Mouse (Mus musculus) erythroblast, adult 5-6 weeks (primary cell): ENCODE results near the gene Ppp2r5d. TPM values are rescaled to one million over a fixed set of nuclear protein-coding genes. Genes with fewer than 3 reads are reported as not detected.

Source experiments
- ATAC-seq: replicated peaks from 2 replicates; pipeline ENCODE4 v1.8.0; 2016; ENCODE audit warnings: moderate number of reproducible peaks, mild to moderate bottlenecking, moderate TSS enrichment, inconsistent platforms; ENCODE audit not compliant: poor library complexity, low FRiP score, severe bottlenecking
- total RNA-seq, 2 experiments: library from RNA; stranded (forward) in 1 of 2; stranded (reverse) in 1 of 2; fragments of 150-400 nt in 1 of 2; fragments of 200-764, 138-1000 nt in 1 of 2; gene quantifications; 2 replicates each; pipeline versions ENCODE4 v1.2.3 to v1.2.4; 2015 to 2017; ENCODE audit warnings: low replicate concordance in 2 of 2

Ppp2r5d gene
- total RNA-seq, 2 experiments from 2014 or later: 5.4 to 10.9 TPM

DNA sequence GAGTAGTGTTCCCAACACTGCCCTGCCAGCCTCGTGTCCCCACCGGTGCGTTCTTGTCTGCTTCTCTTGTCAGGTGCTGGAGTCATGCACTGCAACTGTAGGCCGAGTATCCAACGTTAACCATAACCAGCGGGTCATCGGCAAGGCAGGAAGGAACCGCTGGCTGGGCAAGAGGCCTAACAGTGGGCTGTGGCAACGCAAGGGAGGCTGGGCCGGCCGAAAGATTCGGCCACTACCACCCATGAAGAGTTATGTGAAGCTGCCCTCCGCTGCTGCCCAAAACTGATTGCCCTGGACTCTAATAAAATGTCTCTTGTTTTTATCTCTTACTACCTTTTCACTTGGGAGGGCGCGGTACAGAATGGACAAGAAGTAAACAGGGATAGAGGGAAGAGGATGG, 55.1 kb downstream of the Ppp2r5d start:
- ATAC-seq: no peak

- ATAC-seq: no peak
Observed at GRCm38 (mm10) chr17:46648436-46648835, 56.5 kb downstream of the Ppp2r5d start.

DNA sequence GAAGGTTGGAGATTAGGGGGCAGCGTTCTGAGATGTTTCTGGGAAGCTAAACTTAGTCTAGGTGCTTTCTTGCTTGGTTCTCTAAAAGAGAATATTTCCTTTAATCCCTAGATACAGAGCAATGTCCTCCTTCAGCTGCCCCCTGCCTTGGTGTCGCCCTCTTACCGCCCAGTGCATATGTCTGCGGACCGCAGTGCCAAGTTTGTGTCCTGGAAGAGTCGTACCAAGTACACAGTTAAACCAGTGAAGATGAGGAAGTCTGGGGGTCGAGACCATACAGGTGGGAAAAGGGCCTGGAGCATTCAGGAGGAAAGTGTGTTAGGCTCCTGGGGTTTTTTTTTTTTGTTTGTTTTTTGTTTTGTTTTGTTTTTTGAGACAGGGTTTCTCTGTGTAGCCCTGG, 57.6 kb downstream of the Ppp2r5d start:
- ATAC-seq: no peak

GRCm38 (mm10) chr17:46646322-46646662, 58.6 kb downstream of the Ppp2r5d start:
- ATAC-seq: peak; percentile 54

DNA sequence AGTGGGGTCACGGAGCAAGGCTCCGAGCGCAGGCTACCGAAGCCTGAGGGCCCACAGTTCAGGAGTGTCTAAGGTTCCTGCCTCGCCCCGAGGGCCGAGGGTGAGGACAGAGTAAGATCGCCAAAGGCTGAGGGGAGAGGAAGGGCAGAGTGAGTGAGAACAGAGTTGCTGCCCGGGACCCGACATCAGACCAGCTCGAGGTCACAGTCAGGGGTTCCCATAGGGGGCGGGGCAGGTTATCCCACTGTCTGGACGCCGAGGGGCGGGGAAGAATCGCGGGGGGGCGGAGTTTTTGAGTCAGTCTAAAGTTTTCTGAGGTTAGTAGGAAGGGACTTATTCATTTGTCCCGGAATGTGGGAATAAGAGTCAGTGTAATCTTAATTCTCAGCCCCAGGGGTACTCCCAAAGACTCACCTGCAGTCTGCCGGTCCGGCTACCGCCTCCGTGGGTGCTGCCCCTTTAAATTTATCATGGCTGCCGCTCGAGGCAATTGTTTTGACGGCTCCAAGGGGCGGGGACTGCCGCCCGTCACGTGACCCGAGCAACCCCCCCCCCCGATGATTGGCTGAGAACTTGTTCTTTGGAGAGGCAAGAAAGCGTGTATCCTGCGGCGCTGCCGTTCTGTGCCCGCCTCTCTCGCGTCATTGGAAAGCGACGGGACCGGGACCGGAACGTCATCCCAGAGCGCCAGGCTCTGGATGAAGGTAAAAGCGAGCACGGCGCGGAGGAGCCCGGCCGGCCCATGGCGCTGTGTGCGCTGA, 59.2 kb downstream of the Ppp2r5d start, which contains the start of the genes Klc4 and Mrpl2:
Gene Klc4 (minus strand): TSS at position 462 of the 761 bp plus-strand sequence.
Gene Mrpl2 (plus strand): TSS at position 669 of the 761 bp plus-strand sequence.
- peak; percentile 84 for ATAC-seq

GRCm38 (mm10) chr17:46644916-46645475, 59.9 kb downstream of the Ppp2r5d start:
- no peak for ATAC-seq

DNA sequence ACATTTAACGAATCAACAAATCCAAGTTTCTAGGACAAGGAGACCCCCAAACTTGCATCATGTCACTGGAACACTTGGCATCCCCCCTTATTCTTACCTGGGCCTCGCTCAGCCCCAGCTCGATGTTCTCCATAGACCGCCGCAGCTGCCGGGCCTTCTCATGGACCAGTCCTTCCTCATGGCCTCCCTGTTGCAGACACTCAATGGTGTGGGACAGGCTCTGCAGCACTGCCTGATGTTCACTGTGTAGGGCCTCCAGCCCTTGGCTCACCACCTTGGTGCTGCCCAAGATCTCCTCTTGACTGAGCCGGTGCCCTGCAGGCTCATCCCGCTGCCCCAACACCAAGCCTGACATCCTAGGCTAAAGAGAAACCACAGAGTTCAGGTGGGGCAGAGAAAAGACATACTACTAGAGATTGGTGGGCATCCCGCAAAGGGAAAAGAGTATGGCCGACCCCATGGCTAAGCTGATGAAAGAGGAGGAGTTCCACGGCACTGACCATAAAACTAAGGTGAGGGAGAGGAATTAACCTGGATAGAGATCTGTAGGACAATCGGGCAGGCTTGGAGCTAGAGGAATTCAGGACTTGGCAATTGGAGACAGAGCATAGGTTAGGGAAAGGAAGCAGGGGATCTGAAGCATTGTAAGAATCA, 60.6 kb downstream of the Ppp2r5d start:
- no peak for ATAC-seq

- ATAC-seq: no peak
Observed at GRCm38 (mm10) chr17:46642060-46642459, 62.9 kb downstream of the Ppp2r5d start.

GRCm38 (mm10) chr17:46639929-46640328, 65.0 kb downstream of the Ppp2r5d start:
- ATAC-seq: no peak

DNA sequence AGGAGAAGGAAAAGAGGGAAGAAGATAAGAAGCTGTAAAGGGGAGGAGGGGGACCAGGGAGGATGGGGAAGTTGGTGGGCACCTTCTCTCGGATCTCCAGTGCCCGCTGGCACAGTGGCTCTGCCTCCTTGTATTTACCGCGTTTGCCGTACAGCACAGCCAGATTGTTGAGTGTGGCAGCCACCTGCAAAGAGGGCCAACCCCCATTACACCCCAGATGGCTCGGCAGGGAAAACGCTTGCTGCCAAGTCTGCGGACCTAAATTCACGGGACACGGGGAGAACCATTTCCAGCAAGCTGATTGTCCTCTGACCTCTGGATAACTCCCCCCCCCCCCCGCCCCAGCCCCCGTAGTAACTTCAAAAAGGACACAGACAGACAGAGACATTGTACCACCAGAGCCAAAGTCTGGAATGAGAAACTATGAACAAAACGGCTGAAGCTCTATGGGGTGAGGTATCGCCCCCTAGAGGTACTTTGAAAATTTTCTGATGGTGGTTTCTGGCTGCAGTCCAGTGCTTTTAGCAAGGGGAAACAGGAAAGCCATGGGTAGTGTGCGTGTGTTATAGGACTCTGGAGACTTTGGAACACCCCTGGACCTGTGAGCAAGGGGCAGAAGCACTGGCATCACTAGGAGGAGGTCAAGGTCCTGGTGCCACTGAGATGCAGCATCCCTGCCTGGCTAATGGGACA, 67.9 kb downstream of the Ppp2r5d start:
- no peak for ATAC-seq

Other genes starting within 250 kb of the Ppp2r5d start
- gene Ttbk1, start 217.4 kb downstream of the Ppp2r5d start, total RNA-seq (2015; ENCODE audit: low replicate concordance): not detected in 2 replicates
- not detected in 2 replicates for gene Ttbk1, start 217.4 kb downstream of the Ppp2r5d start, total RNA-seq (2017; ENCODE audit: low replicate concordance)
- 2.7 and 3.3 TPM in 2 replicates for gene Dnph1, start 208.4 kb downstream of the Ppp2r5d start, total RNA-seq (2015; ENCODE audit: low replicate concordance)
- 1.5 and 4.0 TPM in 2 replicates for gene Dnph1, start 208.4 kb downstream of the Ppp2r5d start, total RNA-seq (2017; ENCODE audit: low replicate concordance)
- gene Cul9, start 158.7 kb downstream of the Ppp2r5d start, total RNA-seq (2015; ENCODE audit: low replicate concordance): 1.3 TPM in 1 of 2 replicates, not detected in the other
- gene Cul9, start 158.7 kb downstream of the Ppp2r5d start, total RNA-seq (2017; ENCODE audit: low replicate concordance): 3.3 and 4.5 TPM in 2 replicates
- 7.3 and 11.5 TPM in 2 replicates for gene Srf, start 148.9 kb downstream of the Ppp2r5d start, total RNA-seq (2015; ENCODE audit: low replicate concordance)
- gene Srf, start 148.9 kb downstream of the Ppp2r5d start, total RNA-seq (2017; ENCODE audit: low replicate concordance): 6.0 and 7.8 TPM in 2 replicates
- not detected in 2 replicates for gene Ptk7, start 75.6 kb downstream of the Ppp2r5d start, total RNA-seq (2015; ENCODE audit: low replicate concordance)
- not detected in 2 replicates for gene Ptk7, start 75.6 kb downstream of the Ppp2r5d start, total RNA-seq (2017; ENCODE audit: low replicate concordance)
- gene Klc4, start 59.1 kb downstream of the Ppp2r5d start, total RNA-seq (2015; ENCODE audit: low replicate concordance): 0.38 and 1.3 TPM in 2 replicates
- 7.7 and 12.0 TPM in 2 replicates for gene Klc4, start 59.1 kb downstream of the Ppp2r5d start, total RNA-seq (2017; ENCODE audit: low replicate concordance)
- 35.5 and 61.9 TPM in 2 replicates for gene Mrpl2, start 58.9 kb downstream of the Ppp2r5d start, total RNA-seq (2015; ENCODE audit: low replicate concordance)
- gene Mrpl2, start 58.9 kb downstream of the Ppp2r5d start, total RNA-seq (2017; ENCODE audit: low replicate concordance): 19.5 and 41.6 TPM in 2 replicates
- gene Cul7, start 54.8 kb downstream of the Ppp2r5d start, total RNA-seq (2015; ENCODE audit: low replicate concordance): 1.9 and 3.8 TPM in 2 replicates
- 0.68 and 1.1 TPM in 2 replicates for gene Cul7, start 54.8 kb downstream of the Ppp2r5d start, total RNA-seq (2017; ENCODE audit: low replicate concordance)
- gene Rrp36, start 30.8 kb downstream of the Ppp2r5d start, total RNA-seq (2015; ENCODE audit: low replicate concordance): 2.1 and 7.9 TPM in 2 replicates
- gene Rrp36, start 30.8 kb downstream of the Ppp2r5d start, total RNA-seq (2017; ENCODE audit: low replicate concordance): 7.7 and 11.3 TPM in 2 replicates
- gene Mea1, start 26.3 kb downstream of the Ppp2r5d start, total RNA-seq (2015; ENCODE audit: low replicate concordance): 8.6 and 16.7 TPM in 2 replicates
- 15.1 and 24.5 TPM in 2 replicates for gene Mea1, start 26.3 kb downstream of the Ppp2r5d start, total RNA-seq (2017; ENCODE audit: low replicate concordance)
- 5.9 and 16.9 TPM in 2 replicates for gene Klhdc3, start 24.2 kb downstream of the Ppp2r5d start, total RNA-seq (2015; ENCODE audit: low replicate concordance)
- gene Klhdc3, start 24.2 kb downstream of the Ppp2r5d start, total RNA-seq (2017; ENCODE audit: low replicate concordance): 4.1 and 5.2 TPM in 2 replicates
- gene Pex6, start 6.4 kb upstream of the Ppp2r5d start, total RNA-seq (2015; ENCODE audit: low replicate concordance): 1.9 and 3.8 TPM in 2 replicates
- gene Pex6, start 6.4 kb upstream of the Ppp2r5d start, total RNA-seq (2017; ENCODE audit: low replicate concordance): 2.8 and 3.9 TPM in 2 replicates
- gene Gnmt, start 24.1 kb upstream of the Ppp2r5d start, total RNA-seq (2015; ENCODE audit: low replicate concordance): not detected in 2 replicates
- gene Gnmt, start 24.1 kb upstream of the Ppp2r5d start, total RNA-seq (2017; ENCODE audit: low replicate concordance): not detected in 2 replicates
- gene Cnpy3, start 47.1 kb upstream of the Ppp2r5d start, total RNA-seq (2015; ENCODE audit: low replicate concordance): 6.9 and 8.8 TPM in 2 replicates
- gene Cnpy3, start 47.1 kb upstream of the Ppp2r5d start, total RNA-seq (2017; ENCODE audit: low replicate concordance): 7.7 and 18.2 TPM in 2 replicates
- not detected in 2 replicates for gene Ptcra, start 58.6 kb upstream of the Ppp2r5d start, total RNA-seq (2015; ENCODE audit: low replicate concordance)
- not detected in 2 replicates for gene Ptcra, start 58.6 kb upstream of the Ppp2r5d start, total RNA-seq (2017; ENCODE audit: low replicate concordance)
- gene 2310039H08Rik, start 67.5 kb upstream of the Ppp2r5d start, total RNA-seq (2015; ENCODE audit: low replicate concordance): 5.6 and 7.5 TPM in 2 replicates
- 0.34 TPM in 1 of 2 replicates, not detected in the other for gene 2310039H08Rik, start 67.5 kb upstream of the Ppp2r5d start, total RNA-seq (2017; ENCODE audit: low replicate concordance)
- 21.1 and 22.7 TPM in 2 replicates for gene Rpl7l1, start 77.6 kb upstream of the Ppp2r5d start, total RNA-seq (2015; ENCODE audit: low replicate concordance)
- 19.1 and 46.3 TPM in 2 replicates for gene Rpl7l1, start 77.6 kb upstream of the Ppp2r5d start, total RNA-seq (2017; ENCODE audit: low replicate concordance)
- 6.5 and 7.5 TPM in 2 replicates for gene Bicral, start 153.4 kb upstream of the Ppp2r5d start, total RNA-seq (2015; ENCODE audit: low replicate concordance)
- gene Bicral, start 153.4 kb upstream of the Ppp2r5d start, total RNA-seq (2017; ENCODE audit: low replicate concordance): 3.7 and 4.0 TPM in 2 replicates
- 2.3 and 8.1 TPM in 2 replicates for gene Tbcc, start 185.6 kb upstream of the Ppp2r5d start, total RNA-seq (2015; ENCODE audit: low replicate concordance)
- gene Tbcc, start 185.6 kb upstream of the Ppp2r5d start, total RNA-seq (2017; ENCODE audit: low replicate concordance): 1.7 and 5.4 TPM in 2 replicates
- gene Prph2, start 205.3 kb upstream of the Ppp2r5d start, total RNA-seq (2015; ENCODE audit: low replicate concordance): not detected in 2 replicates
- not detected in 2 replicates for gene Prph2, start 205.3 kb upstream of the Ppp2r5d start, total RNA-seq (2017; ENCODE audit: low replicate concordance)